ENCODE assay signal across 8 mouse cellular contexts in the genomic region with DNA sequence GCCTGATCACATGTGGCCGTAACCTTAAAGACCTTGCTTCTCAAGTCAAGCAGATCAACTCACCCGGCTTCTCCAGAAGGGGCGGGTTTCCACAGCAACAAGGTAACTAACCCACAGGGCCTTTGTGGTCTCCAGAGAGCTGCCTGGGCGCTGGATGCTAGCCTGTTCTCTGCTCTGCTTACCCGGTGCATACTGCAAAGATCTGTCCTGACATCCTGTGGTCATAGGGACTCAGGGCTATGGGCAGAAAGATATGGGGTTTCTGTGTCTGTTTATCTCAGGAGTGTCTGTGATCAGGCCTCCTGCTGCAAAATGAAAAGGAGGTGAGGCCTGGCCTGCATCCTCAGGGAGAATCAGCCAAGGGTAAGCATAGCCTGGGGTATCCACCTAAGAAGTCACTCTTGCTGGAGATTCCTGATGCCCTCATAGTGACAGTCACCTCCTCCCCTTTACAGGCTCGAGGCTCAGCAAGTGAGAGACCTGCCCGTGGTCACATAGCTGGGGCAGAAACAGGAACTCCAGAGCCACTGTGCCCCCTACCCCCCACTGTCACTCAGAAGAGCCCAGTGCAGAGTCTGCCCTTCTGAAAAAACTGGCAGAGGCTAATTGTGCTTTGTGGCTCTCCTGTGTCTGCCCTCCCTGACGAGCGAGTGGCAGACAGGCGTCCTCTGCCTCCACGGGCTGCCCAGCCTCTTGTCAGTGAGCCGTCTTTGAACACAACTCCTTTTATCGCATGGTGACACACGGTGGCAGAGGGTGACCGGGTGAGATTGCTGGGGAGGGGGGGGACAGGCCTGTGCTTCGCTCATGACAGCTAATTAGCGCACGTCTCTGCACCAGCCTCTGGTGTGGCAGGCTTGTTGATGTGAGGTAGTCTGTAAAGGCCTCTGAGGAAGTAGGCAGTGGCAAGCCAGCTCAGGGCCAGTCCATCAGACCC.
DNase-seq lines count a peak whose midpoint lies in the region; ATAC-seq and TF ChIP-seq lines count a peak whose summit lies in the region.

No protein-coding gene starts in this region.

- no peaks in the 10 kb centered on the region for H3K36me3 ChIP-seq in heart, postnatal 0 days (replicated peaks; ENCODE audit: control insufficient read depth, insufficient read depth, low read length)

- H3K27ac ChIP-seq in heart, postnatal 0 days (ENCODE audit: low read depth) = peak overlapping the region; percentile 56

- no peak for TF ChIP-seq CTCF in heart, postnatal 0 days (IDR thresholded peaks at IDR 0.05; ENCODE audit: low read depth)

- no peaks in the 10 kb centered on the region for H3K9me3 ChIP-seq in heart, postnatal 0 days (replicated peaks; ENCODE audit: control insufficient read depth, low read length)

- 47% methylated on average over 18 of the region's 18 CpGs for WGBS in heart, postnatal 0 days

- no peaks in the 10 kb centered on the region for H3K27me3 ChIP-seq in heart, postnatal 0 days (ENCODE audit: control insufficient read depth, insufficient read depth, low read length)

- H3K9ac ChIP-seq in heart, postnatal 0 days (replicated peaks; ENCODE audit: low read depth, low read length) = no peak overlapping the region

- no peak for TF ChIP-seq EP300 in heart, postnatal 0 days (IDR thresholded peaks at IDR 0.05; ENCODE audit: low read depth)

- no peak for ATAC-seq in heart, postnatal 0 days (ENCODE audit: insufficient read depth, low read depth)
- ATAC-seq in megakaryocyte-erythroid progenitor cell, adult 5-6 weeks (replicated peaks; ENCODE audit: low FRiP score, low TSS enrichment, poor library complexity, severe bottlenecking) = peak; percentile 78
- ATAC-seq in monocyte, adult 5-6 weeks (replicated peaks; ENCODE audit: insufficient number of reproducible peaks, low FRiP score, low TSS enrichment, poor library complexity, severe bottlenecking) = no peak

- H3K4me3 ChIP-seq in heart, postnatal 0 days (ENCODE audit: low read depth, low read length) = no peak overlapping the region

- peaks cover 56% of the 10 kb centered on the region for H3K4me1 ChIP-seq in heart, postnatal 0 days (ENCODE audit: control insufficient read depth, insufficient read depth)

- peak; percentile 54 for DNase-seq in thymus, postnatal 14 days
- DNase-seq in thymus, postnatal 10 days (ENCODE audit: low spot score in 2 of 2) = no peak
- peak; percentile 57 for DNase-seq in heart, postnatal 0 days (ENCODE audit: low spot score)
- DNase-seq in MN1 (ENCODE audit: low spot score) = no peak
- no peak for DNase-seq in layer of hippocampus, postnatal 36 days
- DNase-seq in lung, postnatal 36 days = no peak

- H3K4me2 ChIP-seq in heart, postnatal 0 days (ENCODE audit: low read depth, low read length) = no peak overlapping the region

Comparison
In these comparisons a context has a peak if more than half of its experiments do, and no peak if none do; other contexts are left out.
1. DNase-seq: peak in thymus, postnatal 14 days (single experiment) and heart, postnatal 0 days (single experiment); none in thymus, postnatal 10 days (0 of 2), MN1 (single experiment), layer of hippocampus, postnatal 36 days (0 of 2) and lung, postnatal 36 days (single experiment).